23 mouse cellular contexts compared by ENCODE assay signal in genomic region chr2:31865794-31866193, GRCm38 (mm10). TPM values are rescaled to one million over a fixed set of nuclear protein-coding genes. Genes with fewer than 3 reads are reported as not detected.
DNase-seq lines count a peak whose midpoint lies in the region; ATAC-seq lines count a peak whose summit lies in the region.
"Had no signal": no experiment of that assay in that cellular context is flagged by ENCODE, and none has a peak within 500 bp of the region (broad histone marks: within the 10 kb centered on the region; RNA-seq: fewer than 3 reads in every experiment).

No protein-coding gene starts in this region.

- ATAC-seq in kidney, embryonic 15.5 days (replicated peaks; ENCODE audit: low FRiP score): 0 out of 2 replicates have a peak, but pooled peaks have one; percentile 9
- ATAC-seq in kidney, embryonic 16.5 days (ENCODE audit: low FRiP score, low TSS enrichment): no peak
- no peak; the same call in 1 of the 2 replicates for ATAC-seq in neural tube, embryonic 12.5 days (ENCODE audit: low FRiP score, low read depth)
- ATAC-seq in midbrain, embryonic 15.5 days (replicated peaks): no peak; the same call in 1 of the 2 replicates
- ATAC-seq: forebrain, embryonic 16.5 days had no signal

- no peak for DNase-seq in neural tube, embryonic 10.5 days (ENCODE audit: extremely low spot score, low spot score)
- no peak for DNase-seq in cerebellum, adult 9-10 months
- DNase-seq in frontal cortex, adult 2 months (ENCODE audit: extremely low spot score in 1 of 2, low spot score in 1 of 2): no peak
- DNase-seq: adrenal gland, adult 8-10 months; cerebellum, adult 8-10 months; cerebellum, postnatal 36 days; gastrocnemius, postnatal 10 days; heart, postnatal 10 days; thymus, adult 2 months; thymus, postnatal 36 days had no signal

- 35% methylated on average over 2 of the region's 2 CpGs for WGBS in kidney, embryonic 15.5 days
- whole genome bisulfite sequencing in kidney, embryonic 16.5 days: 39% methylated on average over 2 of the region's 2 CpGs
- 12% methylated on average over 2 of the region's 2 CpGs for WGBS in neural tube, embryonic 12.5 days
- 22% methylated on average over 2 of the region's 2 CpGs for WGBS in midbrain, embryonic 15.5 days

- no peak overlapping the region for H3K27ac ChIP-seq in kidney, embryonic 15.5 days
- no peak overlapping the region for H3K27ac ChIP-seq in kidney, embryonic 16.5 days (ENCODE audit: low read length)
- H3K27ac ChIP-seq in neural tube, embryonic 12.5 days: no peak overlapping the region
- H3K27ac ChIP-seq in midbrain, embryonic 15.5 days: 0 out of 2 replicates have a peak overlapping the region, but pooled peaks have one; percentile 45
- H3K27ac ChIP-seq: heart, embryonic 13.5 days; hindbrain, embryonic 15.5 days; kidney, postnatal 0 days; limb, embryonic 13.5 days; lung, embryonic 15.5 days had no signal

- H3K4me3 ChIP-seq in kidney, embryonic 15.5 days (replicated peaks): no peak overlapping the region
- H3K4me3 ChIP-seq in kidney, embryonic 16.5 days (ENCODE audit: low read length): no peak overlapping the region
- no peak overlapping the region for H3K4me3 ChIP-seq in neural tube, embryonic 12.5 days
- H3K4me3 ChIP-seq in midbrain, embryonic 15.5 days: no peak overlapping the region
- H3K4me3 ChIP-seq: heart, embryonic 13.5 days; hindbrain, embryonic 15.5 days; limb, embryonic 13.5 days; lung, embryonic 15.5 days had no signal

- H3K9ac ChIP-seq in kidney, embryonic 15.5 days: no peak overlapping the region
- no peak overlapping the region for H3K9ac ChIP-seq in kidney, embryonic 16.5 days (replicated peaks; ENCODE audit: low read length)
- H3K9ac ChIP-seq in neural tube, embryonic 12.5 days: no peak overlapping the region
- no peak overlapping the region for H3K9ac ChIP-seq in midbrain, embryonic 15.5 days
- H3K9ac ChIP-seq: heart, embryonic 13.5 days; hindbrain, embryonic 15.5 days; limb, embryonic 13.5 days; lung, embryonic 15.5 days had no signal

- peaks cover 15% of the 10 kb centered on the region for H3K4me1 ChIP-seq in kidney, embryonic 15.5 days
- H3K4me1 ChIP-seq in kidney, embryonic 16.5 days (ENCODE audit: insufficient read depth, low read length): peaks cover 15% of the 10 kb centered on the region; the same call in 1 of the 2 replicates
- peaks cover 17% of the 10 kb centered on the region for H3K4me1 ChIP-seq in neural tube, embryonic 12.5 days
- peaks cover 9% of the 10 kb centered on the region for H3K4me1 ChIP-seq in midbrain, embryonic 15.5 days
- H3K4me1 ChIP-seq: heart, embryonic 13.5 days; lung, embryonic 15.5 days had no signal

- H3K4me2 ChIP-seq in kidney, embryonic 15.5 days: no peak overlapping the region
- H3K4me2 ChIP-seq in kidney, embryonic 16.5 days (replicated peaks; ENCODE audit: low read depth, low read length): no peak overlapping the region
- H3K4me2 ChIP-seq in neural tube, embryonic 12.5 days (replicated peaks): peak overlapping the region; percentile 9; the same call in 1 of the 2 replicates
- H3K4me2 ChIP-seq in midbrain, embryonic 15.5 days: no peak overlapping the region
- H3K4me2 ChIP-seq: heart, embryonic 13.5 days; hindbrain, embryonic 15.5 days; limb, embryonic 13.5 days; liver, embryonic 11.5 days; lung, embryonic 15.5 days had no signal

- H3K27me3 ChIP-seq in kidney, embryonic 15.5 days: 0 out of 2 replicates have a peak, but pooled peaks cover 4% of the 10 kb centered on the region
- no peaks in the 10 kb centered on the region for H3K27me3 ChIP-seq in kidney, embryonic 16.5 days (ENCODE audit: insufficient read depth, low read length)
- no peaks in the 10 kb centered on the region for H3K27me3 ChIP-seq in neural tube, embryonic 12.5 days (replicated peaks)
- H3K27me3 ChIP-seq in midbrain, embryonic 15.5 days (replicated peaks): no peaks in the 10 kb centered on the region
- H3K27me3 ChIP-seq: hindbrain, embryonic 15.5 days; limb, embryonic 13.5 days; lung, embryonic 15.5 days had no signal

- H3K36me3 ChIP-seq in kidney, embryonic 15.5 days: no peaks in the 10 kb centered on the region
- no peaks in the 10 kb centered on the region for H3K36me3 ChIP-seq in kidney, embryonic 16.5 days (ENCODE audit: insufficient read depth, low read length)
- no peaks in the 10 kb centered on the region for H3K36me3 ChIP-seq in neural tube, embryonic 12.5 days
- H3K36me3 ChIP-seq in midbrain, embryonic 15.5 days (replicated peaks): no peaks in the 10 kb centered on the region
- H3K36me3 ChIP-seq: G1E; heart, embryonic 13.5 days; hindbrain, embryonic 15.5 days; limb, embryonic 13.5 days; lung, embryonic 15.5 days had no signal

- no peaks in the 10 kb centered on the region for H3K9me3 ChIP-seq in kidney, embryonic 15.5 days (replicated peaks)
- no peaks in the 10 kb centered on the region for H3K9me3 ChIP-seq in kidney, embryonic 16.5 days (ENCODE audit: low read length)
- H3K9me3 ChIP-seq in neural tube, embryonic 12.5 days: no peaks in the 10 kb centered on the region
- H3K9me3 ChIP-seq in midbrain, embryonic 15.5 days: no peaks in the 10 kb centered on the region
- H3K9me3 ChIP-seq: G1E; heart, embryonic 13.5 days; hindbrain, embryonic 15.5 days; limb, embryonic 13.5 days; lung, embryonic 15.5 days had no signal

RNA-seq across cellular contexts. Expression of gene Fibcd1, which starts 20.0 kb away (rescaled TPM):
- polyA plus RNA-seq in kidney, embryonic 15.5 days (2015; fragmentation: Nextera tagmentation; extraction: Ambion mirVana): 1.2 and 1.6 TPM in 2 replicates
- 1.4 and 1.5 TPM in 2 replicates for polyA plus RNA-seq in kidney, embryonic 16.5 days (2015; fragmentation: Nextera tagmentation; extraction: Ambion mirVana)
- polyA plus RNA-seq in neural tube, embryonic 12.5 days (2016; fragmentation: Nextera tagmentation; extraction: Ambion mirVana): 2.3 and 3.0 TPM in 2 replicates
- polyA plus RNA-seq in midbrain, embryonic 15.5 days (2015; fragmentation: Nextera tagmentation; extraction: Ambion mirVana): 19.6 and 20.2 TPM in 2 replicates
- 8.0 and 9.0 TPM in 2 replicates for polyA plus RNA-seq in frontal cortex, adult 2 months (2012; rRNA removed)
- polyA plus RNA-seq: G1E; heart, embryonic 13.5 days; lung, embryonic 15.5 days had no signal

RNA-seq across cellular contexts. Expression of gene Lamc3, which starts 21.3 kb away (rescaled TPM):
- 3.5 and 4.5 TPM in 2 replicates for polyA plus RNA-seq in kidney, embryonic 15.5 days (2015; fragmentation: Nextera tagmentation; extraction: Ambion mirVana)
- 4.1 and 4.7 TPM in 2 replicates for polyA plus RNA-seq in kidney, embryonic 16.5 days (2015; fragmentation: Nextera tagmentation; extraction: Ambion mirVana)
- 8.8 and 9.1 TPM in 2 replicates for polyA plus RNA-seq in neural tube, embryonic 12.5 days (2016; fragmentation: Nextera tagmentation; extraction: Ambion mirVana)
- 6.2 and 6.8 TPM in 2 replicates for polyA plus RNA-seq in midbrain, embryonic 15.5 days (2015; fragmentation: Nextera tagmentation; extraction: Ambion mirVana)
- polyA plus RNA-seq in frontal cortex, adult 2 months (2012; rRNA removed): 3.3 and 4.6 TPM in 2 replicates
- polyA plus RNA-seq: G1E had no signal

RNA-seq across cellular contexts. Expression of gene Qrfp, which starts 55.4 kb away (rescaled TPM):
- polyA plus RNA-seq in kidney, embryonic 15.5 days (2015; fragmentation: Nextera tagmentation; extraction: Ambion mirVana): 0.08 TPM in 1 of 2 replicates, not detected in the other
- polyA plus RNA-seq in kidney, embryonic 16.5 days (2015; fragmentation: Nextera tagmentation; extraction: Ambion mirVana): 0.09 TPM in 1 of 2 replicates, not detected in the other
- polyA plus RNA-seq in neural tube, embryonic 12.5 days (2016; fragmentation: Nextera tagmentation; extraction: Ambion mirVana): 0.15 and 0.16 TPM in 2 replicates
- 0.05 and 0.09 TPM in 2 replicates for polyA plus RNA-seq in midbrain, embryonic 15.5 days (2015; fragmentation: Nextera tagmentation; extraction: Ambion mirVana)
- not detected in 2 replicates for polyA plus RNA-seq in frontal cortex, adult 2 months (2012; rRNA removed)
- polyA plus RNA-seq: G1E; hindbrain, embryonic 15.5 days; intestine, embryonic 14.5 days; liver, embryonic 11.5 days had no signal
